Mouse (Mus musculus): Measurements from ENCODE around the gene Tuba1a. TPM values are rescaled to one million over a fixed set of nuclear protein-coding genes. Genes with fewer than 3 reads are reported as not detected.

Tuba1a gene
- polyA plus RNA-seq, 1 experiment from 2014 or later: 1,167 TPM

DNA sequence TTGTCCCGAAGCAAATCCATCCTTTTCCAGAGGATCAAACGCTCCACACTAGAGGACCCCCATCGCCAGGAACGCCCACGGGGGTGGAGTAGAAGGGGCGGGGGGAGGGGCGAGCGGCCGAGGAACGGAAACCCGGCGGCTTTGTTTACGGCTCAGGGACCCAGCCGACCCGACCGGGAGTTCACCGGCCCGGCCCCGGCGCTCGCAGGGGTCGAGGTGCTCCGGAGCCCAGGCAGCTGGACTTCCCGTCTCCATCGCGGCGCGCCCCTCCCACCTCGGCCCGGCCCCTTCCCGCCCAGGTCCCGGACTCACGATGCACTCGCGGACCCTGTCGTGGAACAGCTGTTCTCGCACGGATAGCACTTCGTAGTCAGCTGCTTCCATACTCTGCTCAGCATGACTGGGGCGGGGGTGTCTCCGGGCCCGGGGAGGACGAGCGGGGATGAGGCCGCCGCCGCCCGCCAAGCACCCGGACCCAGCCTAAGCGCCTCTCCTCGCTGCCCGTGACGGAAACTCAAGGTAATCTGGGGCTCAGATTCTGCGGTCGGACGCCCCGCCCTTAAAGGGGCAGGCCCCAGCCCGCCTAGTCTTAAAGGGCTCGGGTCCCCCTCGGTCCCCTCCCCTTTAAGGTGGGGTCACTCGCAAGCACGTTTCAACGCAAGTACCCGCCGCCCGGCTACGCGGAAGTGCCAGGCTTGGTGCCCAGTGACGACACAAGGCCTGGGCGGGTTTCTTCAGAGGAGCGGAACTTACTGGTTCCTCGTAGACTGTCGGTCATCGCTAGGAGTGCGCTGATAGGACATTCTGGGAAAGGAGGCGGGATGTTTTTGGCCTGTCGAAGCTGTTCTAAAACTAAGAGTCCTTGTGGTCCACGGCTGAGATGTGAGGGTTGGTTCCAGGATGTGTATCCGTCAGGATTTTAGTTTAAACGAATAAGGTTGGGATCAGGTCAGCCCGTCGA, 35.7 kb downstream of the Tuba1a start, which contains the start of gene Lmbr1l:
TSS of gene Lmbr1l (minus strand) at position 694 of the 961 bp plus-strand sequence.
- Histone ChIP-seq H3K4me2 (peak within 1 kb of the TSS; percentile 86), H3K9ac (peak within 1 kb of the TSS; percentile 79), H3K9me3 (ENCODE audit: low read depth, low read length) (no peaks in the 10 kb centered on the region), H3K27ac (ENCODE audit: low read depth) (peak within 1 kb of the TSS; percentile 96), H3K27me3 (ENCODE audit: insufficient read depth, low read length) (no peaks in the 10 kb centered on the region), H3K4me1 (ENCODE audit: insufficient read depth) (no peaks in the 10 kb centered on the region; the same call in 1 of the 2 replicates), H3K4me3 (ENCODE audit: low read depth, low read length) (peak within 1 kb of the TSS; percentile 86), H3K36me3 (ENCODE audit: insufficient read depth) (peaks cover 6% of the 10 kb centered on the region)
- DNase-seq (peak; percentile 100), ATAC-seq (ENCODE audit: insufficient read depth) (peak; percentile 98)
- no peak for TF ChIP-seq CTCF (IDR thresholded peaks at IDR 0.05; ENCODE audit: low read depth)
- whole genome bisulfite sequencing: under 1% methylated on average over 82 of the region's 82 CpGs

GRCm38 (mm10) chr15:98917091-98917490, 36.4 kb downstream of the Tuba1a start:
- Histone ChIP-seq H3K9me3 (ENCODE audit: low read depth, low read length) (no peaks in the 10 kb centered on the region), H3K27ac (ENCODE audit: low read depth) (peak overlapping the region; percentile 96), H3K9ac (peak overlapping the region; percentile 79), H3K4me3 (ENCODE audit: low read depth, low read length) (peak overlapping the region; percentile 86), H3K4me2 (peak overlapping the region; percentile 86), H3K36me3 (ENCODE audit: insufficient read depth) (peaks cover 11% of the 10 kb centered on the region), H3K27me3 (ENCODE audit: insufficient read depth, low read length) (no peaks in the 10 kb centered on the region), H3K4me1 (ENCODE audit: insufficient read depth) (no peaks in the 10 kb centered on the region; the same call in 1 of the 2 replicates)
- no peak for TF ChIP-seq CTCF (IDR thresholded peaks at IDR 0.05; ENCODE audit: low read depth)
- ATAC-seq (ENCODE audit: insufficient read depth) (no peak), DNase-seq (peak; percentile 63)
- WGBS: 1% methylated on average over 14 of the region's 14 CpGs

- 0 out of 2 replicates have a peak overlapping the region, but pooled peaks have one; percentile 79 for H3K9ac ChIP-seq
- no peak overlapping the region for H3K4me3 ChIP-seq (ENCODE audit: low read depth, low read length)
- peaks cover 22% of the 10 kb centered on the region for H3K36me3 ChIP-seq (ENCODE audit: insufficient read depth)
- no peaks in the 10 kb centered on the region for H3K27me3 ChIP-seq (ENCODE audit: insufficient read depth, low read length)
- ATAC-seq (ENCODE audit: insufficient read depth) (no peak), DNase-seq (no peak)
- no peaks in the 10 kb centered on the region for H3K9me3 ChIP-seq (ENCODE audit: low read depth, low read length)
- H3K27ac ChIP-seq (ENCODE audit: low read depth): no peak overlapping the region
- no peak for TF ChIP-seq CTCF (IDR thresholded peaks at IDR 0.05; ENCODE audit: low read depth)
- WGBS: 91% methylated on average over 4 of the region's 4 CpGs
- no peaks in the 10 kb centered on the region; the same call in 1 of the 2 replicates for H3K4me1 ChIP-seq (ENCODE audit: insufficient read depth)
- peak overlapping the region; percentile 86; the same call in 1 of the 2 replicates for H3K4me2 ChIP-seq
These were observed 37.5 kb downstream of the Tuba1a start for GRCm38 (mm10) chr15:98916016-98916415.

GRCm38 (mm10) chr15:98914903-98915302, 38.6 kb downstream of the Tuba1a start:
- WGBS: 85% methylated on average over 6 of the region's 6 CpGs
- no peak overlapping the region for H3K4me2 ChIP-seq

GRCm38 (mm10) chr15:98904692-98905091, 48.8 kb downstream of the Tuba1a start:
- Histone ChIP-seq H3K9me3 (ENCODE audit: low read depth, low read length) (no peaks in the 10 kb centered on the region), H3K4me1 (ENCODE audit: insufficient read depth) (no peaks in the 10 kb centered on the region), H3K27ac (ENCODE audit: low read depth) (no peak overlapping the region), H3K4me2 (no peak overlapping the region), H3K4me3 (ENCODE audit: low read depth, low read length) (no peak overlapping the region), H3K36me3 (ENCODE audit: insufficient read depth) (peaks cover 48% of the 10 kb centered on the region), H3K27me3 (ENCODE audit: insufficient read depth, low read length) (peaks cover 6% of the 10 kb centered on the region; the same call in 1 of the 2 replicates), H3K9ac (no peak overlapping the region)
- DNase-seq (peak; percentile 73), ATAC-seq (ENCODE audit: insufficient read depth) (no peak)
- WGBS: 32% methylated on average over 10 of the region's 10 CpGs
- TF ChIP-seq CTCF (IDR thresholded peaks at IDR 0.05; ENCODE audit: low read depth): peak; percentile 80

More at GRCm38 (mm10) chr15:98914903-98915302, 38.6 kb downstream of the Tuba1a start:
- no peaks in the 10 kb centered on the region for H3K9me3 ChIP-seq (ENCODE audit: low read depth, low read length)
- no peaks in the 10 kb centered on the region; the same call in 1 of the 2 replicates for H3K4me1 ChIP-seq (ENCODE audit: insufficient read depth)
- no peaks in the 10 kb centered on the region for H3K27me3 ChIP-seq (ENCODE audit: insufficient read depth, low read length)
- H3K9ac ChIP-seq: no peak overlapping the region
- no peak overlapping the region for H3K4me3 ChIP-seq (ENCODE audit: low read depth, low read length)
- ATAC-seq (ENCODE audit: insufficient read depth) (no peak), DNase-seq (no peak)
- TF ChIP-seq CTCF (IDR thresholded peaks at IDR 0.05; ENCODE audit: low read depth): no peak
- H3K36me3 ChIP-seq (ENCODE audit: insufficient read depth): peaks cover 30% of the 10 kb centered on the region
- no peak overlapping the region for H3K27ac ChIP-seq (ENCODE audit: low read depth)

DNA sequence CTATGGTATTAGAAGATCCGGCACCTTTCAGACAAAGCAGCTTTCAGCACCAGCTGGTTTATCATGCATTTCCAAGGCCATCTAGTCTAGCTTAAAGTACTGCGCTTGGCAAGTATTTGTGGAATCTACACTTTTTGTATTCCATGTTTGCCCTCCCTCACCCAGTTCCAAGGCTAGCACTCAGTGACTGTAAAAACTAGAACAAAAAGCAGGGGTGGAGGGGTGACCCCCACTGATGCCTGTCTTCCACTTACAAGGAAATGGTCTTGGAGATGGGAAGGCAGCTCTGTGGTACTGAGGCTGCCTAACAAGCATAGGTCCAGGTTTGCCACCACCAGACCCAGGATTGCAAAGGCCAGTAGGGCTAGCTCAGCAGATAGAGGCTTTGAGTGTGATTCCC, 50.9 kb downstream of the Tuba1a start:
- no peak overlapping the region for H3K27ac ChIP-seq (ENCODE audit: low read depth)
- ATAC-seq (ENCODE audit: insufficient read depth) (no peak), DNase-seq (no peak)
- TF ChIP-seq CTCF (IDR thresholded peaks at IDR 0.05; ENCODE audit: low read depth): no peak
- no peak overlapping the region for H3K4me2 ChIP-seq
- no peak overlapping the region for H3K9ac ChIP-seq
- H3K36me3 ChIP-seq (ENCODE audit: insufficient read depth): peaks cover 28% of the 10 kb centered on the region
- peaks cover 26% of the 10 kb centered on the region for H3K27me3 ChIP-seq (ENCODE audit: insufficient read depth, low read length)
- no peaks in the 10 kb centered on the region for H3K9me3 ChIP-seq (ENCODE audit: low read depth, low read length)
- 87% methylated on average over 2 of the region's 2 CpGs for WGBS
- peaks cover 7% of the 10 kb centered on the region; the same call in 1 of the 2 replicates for H3K4me1 ChIP-seq (ENCODE audit: insufficient read depth)
- no peak overlapping the region for H3K4me3 ChIP-seq (ENCODE audit: low read depth, low read length)

GRCm38 (mm10) chr15:98901530-98901929, 52.0 kb downstream of the Tuba1a start:
- peaks cover 36% of the 10 kb centered on the region for H3K27me3 ChIP-seq (ENCODE audit: insufficient read depth, low read length)
- no peak overlapping the region for H3K4me2 ChIP-seq
- WGBS: 61% methylated on average over 1 of the region's 1 CpGs
- no peak overlapping the region for H3K27ac ChIP-seq (ENCODE audit: low read depth)
- H3K9me3 ChIP-seq (ENCODE audit: low read depth, low read length): no peaks in the 10 kb centered on the region
- H3K9ac ChIP-seq: no peak overlapping the region
- H3K4me3 ChIP-seq (ENCODE audit: low read depth, low read length): no peak overlapping the region
- peaks cover 7% of the 10 kb centered on the region; the same call in 1 of the 2 replicates for H3K4me1 ChIP-seq (ENCODE audit: insufficient read depth)
- TF ChIP-seq CTCF (IDR thresholded peaks at IDR 0.05; ENCODE audit: low read depth): no peak
- DNase-seq: no peak
- no peak for ATAC-seq (ENCODE audit: insufficient read depth)
- H3K36me3 ChIP-seq (ENCODE audit: insufficient read depth): peaks cover 21% of the 10 kb centered on the region

Other genes starting within 250 kb of the Tuba1a start
- 0.28 and 1.1 TPM in 2 replicates for gene Ccdc65, start 245.5 kb downstream of the Tuba1a start, polyA plus RNA-seq (2014; fragmentation: Nextera tagmentation; extraction: Ambion mirVana)
- 29.7 and 32.9 TPM in 2 replicates for gene Fkbp11, start 225.5 kb downstream of the Tuba1a start, polyA plus RNA-seq (2014; fragmentation: Nextera tagmentation; extraction: Ambion mirVana)
- 35.4 and 42.5 TPM in 2 replicates for gene Arf3, start 190.5 kb downstream of the Tuba1a start, polyA plus RNA-seq (2014; fragmentation: Nextera tagmentation; extraction: Ambion mirVana)
- gene Wnt10b, start 175.6 kb downstream of the Tuba1a start, polyA plus RNA-seq (2014; fragmentation: Nextera tagmentation; extraction: Ambion mirVana): 0.11 TPM in 1 of 2 replicates, not detected in the other
- gene Wnt1, start 163.8 kb downstream of the Tuba1a start, polyA plus RNA-seq (2014; fragmentation: Nextera tagmentation; extraction: Ambion mirVana): not detected in 2 replicates
- gene Ddn, start 144.2 kb downstream of the Tuba1a start, polyA plus RNA-seq (2014; fragmentation: Nextera tagmentation; extraction: Ambion mirVana): 0.04 and 0.12 TPM in 2 replicates
- gene Prkag1, start 122.2 kb downstream of the Tuba1a start, polyA plus RNA-seq (2014; fragmentation: Nextera tagmentation; extraction: Ambion mirVana): 93.4 and 93.7 TPM in 2 replicates
- gene Kmt2d, start 82.5 kb downstream of the Tuba1a start, polyA plus RNA-seq (2014; fragmentation: Nextera tagmentation; extraction: Ambion mirVana): 17.1 and 19.3 TPM in 2 replicates
- gene Rhebl1, start 59.2 kb downstream of the Tuba1a start, polyA plus RNA-seq (2014; fragmentation: Nextera tagmentation; extraction: Ambion mirVana): 8.5 and 9.5 TPM in 2 replicates
- gene Dhh, start 55.2 kb downstream of the Tuba1a start, polyA plus RNA-seq (2014; fragmentation: Nextera tagmentation; extraction: Ambion mirVana): 1.0 and 1.3 TPM in 2 replicates
- gene Lmbr1l, start 35.5 kb downstream of the Tuba1a start, polyA plus RNA-seq (2014; fragmentation: Nextera tagmentation; extraction: Ambion mirVana): 4.5 and 5.5 TPM in 2 replicates
- gene Tuba1b, start 19.1 kb downstream of the Tuba1a start, polyA plus RNA-seq (2014; fragmentation: Nextera tagmentation; extraction: Ambion mirVana): 2,161 and 2,216 TPM in 2 replicates
- gene Gm49450, start 152 bp downstream of the Tuba1a start, polyA plus RNA-seq (2014; fragmentation: Nextera tagmentation; extraction: Ambion mirVana): not detected in 2 replicates
- 224 and 232 TPM in 2 replicates for gene Tuba1c, start 76.2 kb upstream of the Tuba1a start, polyA plus RNA-seq (2014; fragmentation: Nextera tagmentation; extraction: Ambion mirVana)
- gene Prph, start 101.5 kb upstream of the Tuba1a start, polyA plus RNA-seq (2014; fragmentation: Nextera tagmentation; extraction: Ambion mirVana): 0.91 and 1.8 TPM in 2 replicates
- gene Troap, start 120.9 kb upstream of the Tuba1a start, polyA plus RNA-seq (2014; fragmentation: Nextera tagmentation; extraction: Ambion mirVana): 33.4 and 35.1 TPM in 2 replicates
- gene C1ql4, start 134.1 kb upstream of the Tuba1a start, polyA plus RNA-seq (2014; fragmentation: Nextera tagmentation; extraction: Ambion mirVana): not detected in 2 replicates
- 0.42 and 0.78 TPM in 2 replicates for gene Dnajc22, start 139.5 kb upstream of the Tuba1a start, polyA plus RNA-seq (2014; fragmentation: Nextera tagmentation; extraction: Ambion mirVana)
- gene Spats2, start 172.2 kb upstream of the Tuba1a start, polyA plus RNA-seq (2014; fragmentation: Nextera tagmentation; extraction: Ambion mirVana): 39.7 and 39.8 TPM in 2 replicates